Mouse (Mus musculus) spleen, adult 12 weeks (tissue): ENCODE measurements around the gene Mbnl1.

Source experiments
- DNase-seq: peaks from one replicate; pipeline ENCODE4 v3.0.0; 2022; ENCODE audit warnings: low spot score

The Mbnl1 gene

DNA sequence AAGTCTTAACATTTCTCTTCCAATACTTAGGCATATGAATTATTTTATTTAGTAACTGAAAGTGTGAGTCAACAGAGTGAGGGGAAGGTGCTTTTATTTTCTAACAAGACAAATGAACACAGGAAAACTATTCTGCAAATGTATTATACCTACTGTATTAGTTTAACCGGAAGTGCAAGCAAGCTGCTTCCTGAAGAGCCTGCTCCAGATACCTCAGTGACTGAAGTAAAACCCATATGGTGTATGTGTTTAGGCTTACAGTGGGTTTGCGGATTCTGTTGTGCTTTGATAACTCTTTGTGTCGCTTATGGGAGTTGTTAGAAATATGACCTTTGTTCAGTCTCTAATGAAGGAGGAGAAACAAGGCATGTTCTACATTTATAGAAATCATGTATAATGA lies 46.7 kb downstream of the Mbnl1 start:
- DNase-seq, result no peak

DNA sequence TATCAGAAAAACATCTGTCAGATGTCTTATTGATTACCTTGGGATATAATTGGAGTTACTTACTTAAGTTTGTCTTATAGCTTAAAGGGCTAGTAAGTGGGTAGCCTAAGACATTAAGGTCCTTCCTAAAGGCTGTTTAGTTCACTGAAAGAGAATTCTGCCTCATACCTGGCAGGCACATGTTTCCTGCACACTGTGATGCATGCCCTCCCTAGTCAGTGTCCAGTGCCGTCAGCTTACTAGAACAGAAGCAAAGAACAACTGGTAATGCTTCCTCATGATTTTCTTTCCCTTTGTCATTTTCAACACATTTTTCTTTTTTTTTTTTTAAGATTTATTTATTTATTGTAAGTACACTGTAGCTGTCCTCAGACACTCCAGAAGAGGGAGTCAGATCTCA lies 51.5 kb downstream of the Mbnl1 start:
- DNase-seq, result no peak

DNA sequence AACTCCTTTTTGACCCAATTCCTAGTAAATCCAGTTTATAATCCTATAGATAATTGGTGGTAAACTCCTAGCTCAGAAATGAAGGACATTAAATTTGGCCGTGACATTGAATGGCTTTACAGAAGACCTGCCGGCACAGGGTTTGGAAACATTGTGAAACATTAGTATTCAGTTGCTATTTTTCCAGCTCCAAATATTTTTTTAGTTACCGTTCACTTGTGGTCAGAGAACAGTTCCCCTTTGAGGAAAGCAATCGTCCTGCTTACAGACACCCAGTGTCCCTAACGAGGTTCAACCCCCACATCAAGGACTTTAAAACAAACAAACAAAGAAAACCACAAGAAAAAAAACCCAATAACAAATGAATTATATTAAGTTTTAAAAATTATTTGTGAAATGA lies 58.7 kb downstream of the Mbnl1 start:
- no peak for DNase-seq

DNA sequence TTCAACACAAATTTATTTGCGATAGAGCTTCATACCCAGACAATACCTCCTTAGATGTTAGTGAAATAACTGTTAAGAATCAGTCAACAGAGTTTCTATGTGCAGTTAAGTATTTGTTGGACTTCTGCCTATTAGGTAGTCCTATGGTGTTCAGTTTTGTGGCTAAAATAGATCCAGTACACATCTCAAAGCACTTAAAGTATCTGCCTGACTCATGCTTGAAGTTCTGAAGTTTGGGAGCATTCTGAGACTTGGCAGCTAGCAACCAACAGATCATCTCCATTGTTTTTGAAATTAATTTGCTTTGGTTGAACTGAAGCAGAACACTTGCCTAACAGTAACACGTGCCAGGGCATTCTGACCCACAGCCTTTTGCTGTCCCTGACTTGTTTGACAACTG lies 59.2 kb downstream of the Mbnl1 start:
- DNase-seq, result no peak

DNA sequence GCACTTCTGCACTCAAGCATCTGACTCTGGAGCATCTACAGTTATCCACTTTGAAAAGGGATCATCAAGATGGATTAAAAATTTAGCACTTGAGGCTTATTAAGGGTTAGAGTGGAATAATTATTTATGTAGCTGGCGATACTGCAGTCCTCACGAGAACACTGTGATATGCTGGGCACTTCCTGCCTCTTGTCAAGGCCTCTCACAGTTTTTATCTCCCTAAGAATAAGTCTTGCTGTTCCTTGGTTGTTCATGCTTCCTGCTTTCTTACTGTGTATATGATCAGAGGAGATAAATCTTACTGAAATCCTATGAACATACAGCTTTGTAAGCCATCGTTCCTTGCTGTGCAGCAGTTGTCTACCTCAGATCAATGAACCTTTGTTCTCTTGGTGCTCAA lies 62.6 kb downstream of the Mbnl1 start:
- DNase-seq, result no peak

DNA sequence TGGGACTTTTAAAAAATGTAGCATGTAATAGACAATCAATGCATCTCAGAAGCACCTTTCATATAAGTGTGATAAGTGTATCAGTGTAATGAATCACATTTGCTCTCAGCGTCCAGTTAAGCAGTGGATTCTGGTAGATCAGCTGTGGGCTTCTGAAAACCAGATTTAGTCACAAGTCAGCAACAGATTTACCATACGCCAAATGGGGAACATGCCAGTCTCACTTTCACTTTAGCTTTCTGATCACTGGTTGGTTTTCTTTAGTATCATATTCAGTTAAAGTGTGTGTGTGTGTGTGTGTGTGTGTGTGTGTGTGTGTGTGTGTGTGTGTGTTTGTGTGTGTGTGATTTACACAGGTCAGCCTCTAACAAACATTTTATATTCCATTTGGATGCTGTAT lies 64.4 kb downstream of the Mbnl1 start:
- no peak for DNase-seq

DNA sequence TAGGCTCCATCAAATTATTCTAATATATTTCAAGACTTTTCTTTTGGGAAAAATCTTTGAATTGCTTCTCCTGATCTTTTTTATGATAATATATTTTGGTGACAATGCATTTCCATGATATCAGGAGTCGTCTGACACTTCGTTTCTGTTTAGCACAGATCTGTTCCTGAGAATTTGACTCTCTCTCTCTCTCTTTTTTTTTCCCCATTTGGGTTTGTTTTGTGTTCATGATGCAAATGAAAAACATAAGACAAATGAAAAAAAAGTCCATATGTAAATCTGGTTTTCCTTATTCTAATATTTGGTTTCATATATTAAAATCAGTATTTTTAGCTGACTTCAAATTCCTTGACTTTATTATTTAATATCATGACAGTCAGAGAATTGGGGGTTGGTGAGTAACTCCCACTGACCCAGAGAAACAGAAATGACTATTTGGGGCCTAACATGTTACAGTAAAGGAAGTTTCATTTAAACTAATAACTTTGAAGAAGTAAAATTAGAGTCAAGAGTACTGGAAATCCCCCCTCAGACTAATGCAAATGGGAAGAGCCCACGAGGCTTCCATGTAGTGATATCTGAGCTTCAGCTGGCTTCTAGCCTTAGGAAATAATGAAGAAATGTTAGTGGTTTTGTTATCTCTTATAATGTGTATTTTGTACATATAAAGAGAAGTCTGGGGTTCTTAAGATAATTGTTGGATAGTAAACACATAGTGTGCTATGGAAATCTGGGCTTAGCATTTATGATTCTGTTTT lies 65.8 kb downstream of the Mbnl1 start:
- no peak for DNase-seq

DNA sequence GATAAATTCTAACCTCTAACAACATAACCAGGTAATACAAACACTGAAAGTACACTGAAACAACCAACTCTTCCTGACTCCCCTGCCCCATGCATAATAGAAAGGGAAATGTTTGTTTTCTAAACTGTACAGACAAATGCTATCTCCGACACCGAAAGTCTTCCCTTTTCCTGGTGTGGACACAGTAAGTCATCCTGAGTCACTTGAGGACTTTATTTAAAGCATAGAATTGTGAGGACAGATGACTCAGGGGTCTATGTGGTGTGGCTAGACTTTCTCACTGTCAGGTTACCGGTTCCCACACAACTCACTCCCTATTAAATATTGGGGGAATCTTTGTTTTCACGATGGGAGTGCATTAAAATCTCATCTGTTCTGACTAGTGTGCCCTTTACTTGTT lies 68.5 kb downstream of the Mbnl1 start:
- DNase-seq, result no peak

DNA sequence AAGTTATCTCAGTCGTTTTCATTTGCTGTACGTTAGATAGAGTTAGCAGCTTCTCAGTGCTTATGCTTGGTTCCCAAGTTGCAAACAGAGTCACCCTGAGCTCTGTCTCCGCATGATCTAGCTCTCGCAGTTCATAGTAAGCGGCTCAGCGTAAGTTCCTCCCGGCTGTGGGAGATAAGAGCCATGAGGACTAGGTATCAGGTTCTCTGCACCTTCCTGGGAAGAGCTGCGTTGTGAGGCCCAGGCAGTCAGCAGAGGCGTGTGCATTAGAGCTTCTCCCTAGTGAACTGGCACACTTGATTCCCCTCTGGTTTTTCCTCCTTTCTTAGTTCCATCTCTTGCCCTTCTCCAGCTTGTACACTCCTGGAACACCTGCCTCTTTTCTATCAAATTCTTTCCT lies 73.6 kb downstream of the Mbnl1 start:
- DNase-seq, result no peak

DNA sequence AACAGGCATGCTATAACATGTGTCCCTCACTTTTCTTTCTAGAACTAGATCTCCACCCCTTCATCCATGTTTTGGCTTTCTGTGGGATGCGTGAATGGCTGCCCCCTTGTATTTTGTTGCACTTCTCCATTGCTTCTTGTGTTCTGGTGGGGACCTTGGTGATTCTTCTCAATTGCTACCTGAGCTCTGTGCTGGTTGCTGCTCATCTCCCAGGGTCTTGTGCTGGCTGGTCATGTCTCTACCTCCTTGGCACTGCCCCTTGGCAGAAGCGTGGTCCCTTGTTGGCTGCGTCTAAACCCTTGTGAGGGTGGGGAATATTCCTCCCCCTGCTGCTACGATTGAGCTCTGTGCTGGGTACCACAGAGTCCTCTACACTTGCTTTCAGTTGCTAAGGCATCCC lies 74.3 kb downstream of the Mbnl1 start:
- DNase-seq, result no peak

DNA sequence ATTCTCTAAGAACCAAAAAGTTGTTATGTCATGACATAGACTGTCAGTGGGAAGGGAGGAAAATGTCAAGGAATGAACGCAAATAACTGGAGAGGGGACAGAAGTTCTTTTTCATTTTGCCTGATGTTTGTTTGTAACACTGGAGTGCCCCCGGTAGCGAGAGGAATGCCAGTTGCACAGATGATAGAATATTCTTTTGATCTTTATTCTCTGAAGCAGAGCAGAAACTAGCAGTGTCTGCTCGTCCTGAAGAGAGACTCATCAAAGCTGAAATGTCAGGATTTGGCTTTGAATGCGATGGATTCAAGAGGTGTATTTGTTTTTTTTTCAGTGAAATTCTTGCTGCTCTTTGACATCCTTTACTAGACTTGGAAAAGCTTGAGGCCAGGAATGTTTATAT lies 77.9 kb downstream of the Mbnl1 start:
- DNase-seq, result no peak

DNA sequence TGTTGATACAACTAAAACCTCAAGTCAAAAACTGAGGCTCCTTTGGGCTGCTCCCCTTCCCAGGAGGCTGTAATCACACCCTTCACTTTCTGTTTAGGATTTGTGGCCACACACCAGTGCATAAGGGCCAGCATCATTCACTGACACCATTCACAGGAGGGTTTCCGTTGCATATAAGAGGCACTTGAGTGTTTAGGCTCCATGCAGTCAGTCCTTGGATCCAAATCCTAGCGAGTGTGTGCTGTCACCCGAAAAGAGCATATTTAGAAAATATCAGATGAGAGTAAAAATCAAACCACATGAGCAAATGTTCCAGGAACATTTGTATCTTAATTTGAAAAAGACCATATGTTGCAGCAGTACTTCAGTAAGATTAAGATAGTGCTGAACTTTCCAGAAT lies 79.0 kb downstream of the Mbnl1 start:
- no peak for DNase-seq

DNA sequence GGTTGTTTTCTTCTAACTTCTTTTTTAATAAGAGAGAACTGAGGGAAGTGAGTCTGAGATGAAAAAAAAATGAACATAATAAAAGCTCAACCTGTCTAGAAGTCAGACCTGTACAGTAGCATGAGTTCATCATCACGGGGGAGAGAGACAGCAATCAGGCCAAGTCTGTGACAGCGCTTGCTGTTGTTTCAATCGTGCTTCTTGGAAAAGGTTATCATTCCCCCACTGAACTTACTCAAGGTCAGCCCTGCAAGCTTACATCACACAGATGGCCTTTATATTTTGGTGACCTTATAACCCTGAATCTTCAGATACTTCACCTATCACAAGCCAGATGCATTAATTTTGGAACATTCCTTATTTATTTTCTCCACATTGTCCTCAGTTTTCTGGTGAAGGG lies 80.4 kb downstream of the Mbnl1 start:
- no peak for DNase-seq

DNA sequence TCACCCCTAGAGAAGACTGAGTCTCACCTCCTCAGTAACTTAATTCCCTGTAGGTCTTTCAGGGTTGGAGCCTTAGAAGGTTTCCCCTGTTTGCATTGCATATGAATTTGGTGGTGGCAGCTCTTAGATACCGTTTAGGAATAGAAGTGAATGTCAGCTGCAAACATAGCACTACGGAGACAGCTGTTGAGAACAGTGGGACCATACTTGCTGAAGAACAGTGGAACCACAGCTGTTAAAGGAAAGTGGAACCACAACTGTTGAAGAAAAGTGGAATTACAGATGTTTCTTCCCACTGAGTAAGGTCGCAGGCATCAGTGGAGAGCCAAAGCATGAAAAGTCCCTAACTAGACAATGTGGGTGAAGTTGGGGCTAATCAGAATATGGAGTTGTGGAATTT lies 84.0 kb downstream of the Mbnl1 start:
- DNase-seq, result no peak

DNA sequence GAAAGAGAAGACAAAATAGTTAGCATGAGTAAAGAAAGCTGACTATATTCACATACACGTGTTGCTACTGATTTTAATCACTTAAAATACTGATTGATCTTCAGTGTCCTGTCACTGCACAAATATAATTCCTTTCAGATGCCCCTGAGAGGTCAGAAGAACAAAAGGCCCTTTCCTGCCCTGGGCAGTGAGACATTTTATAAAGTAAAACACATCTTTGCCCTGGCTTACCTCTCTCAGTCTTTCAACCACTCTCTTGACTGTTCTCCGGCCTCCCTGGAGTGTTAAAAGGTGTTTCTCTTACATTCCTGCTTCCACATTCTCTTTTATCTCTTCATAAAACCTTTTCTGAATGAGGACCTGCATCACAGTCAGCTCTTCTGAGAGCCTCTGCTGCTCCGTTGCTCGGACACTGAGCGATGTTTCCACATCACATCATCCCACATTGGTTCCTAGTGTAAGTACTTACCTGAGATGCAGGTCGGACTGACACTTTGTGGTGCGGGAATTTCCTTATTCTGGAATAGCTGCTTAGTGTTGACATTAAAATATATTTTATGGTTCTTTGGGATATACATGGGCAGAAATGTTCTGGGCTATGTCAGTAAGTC lies 85.7 kb downstream of the Mbnl1 start:
- DNase-seq, result no peak

DNA sequence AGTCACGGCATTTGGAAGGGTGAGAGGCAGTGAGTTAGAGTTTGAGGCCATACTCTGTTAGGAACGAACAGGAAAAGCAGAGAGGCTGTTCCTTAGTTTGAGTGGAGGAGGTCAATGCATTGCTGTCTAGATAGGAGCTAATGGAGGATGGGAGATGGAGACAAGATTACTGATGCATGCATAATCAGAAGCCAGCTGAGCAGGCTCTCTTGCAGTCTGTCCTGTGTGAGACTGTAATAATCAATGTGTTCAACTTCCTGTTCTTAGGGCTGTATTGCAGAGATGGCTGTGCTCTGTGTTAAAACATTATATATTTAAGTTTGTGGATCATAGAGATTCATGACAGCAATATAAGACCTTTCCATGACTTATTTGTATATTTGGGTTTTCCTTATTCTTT lies 87.1 kb downstream of the Mbnl1 start:
- no peak for DNase-seq

DNA sequence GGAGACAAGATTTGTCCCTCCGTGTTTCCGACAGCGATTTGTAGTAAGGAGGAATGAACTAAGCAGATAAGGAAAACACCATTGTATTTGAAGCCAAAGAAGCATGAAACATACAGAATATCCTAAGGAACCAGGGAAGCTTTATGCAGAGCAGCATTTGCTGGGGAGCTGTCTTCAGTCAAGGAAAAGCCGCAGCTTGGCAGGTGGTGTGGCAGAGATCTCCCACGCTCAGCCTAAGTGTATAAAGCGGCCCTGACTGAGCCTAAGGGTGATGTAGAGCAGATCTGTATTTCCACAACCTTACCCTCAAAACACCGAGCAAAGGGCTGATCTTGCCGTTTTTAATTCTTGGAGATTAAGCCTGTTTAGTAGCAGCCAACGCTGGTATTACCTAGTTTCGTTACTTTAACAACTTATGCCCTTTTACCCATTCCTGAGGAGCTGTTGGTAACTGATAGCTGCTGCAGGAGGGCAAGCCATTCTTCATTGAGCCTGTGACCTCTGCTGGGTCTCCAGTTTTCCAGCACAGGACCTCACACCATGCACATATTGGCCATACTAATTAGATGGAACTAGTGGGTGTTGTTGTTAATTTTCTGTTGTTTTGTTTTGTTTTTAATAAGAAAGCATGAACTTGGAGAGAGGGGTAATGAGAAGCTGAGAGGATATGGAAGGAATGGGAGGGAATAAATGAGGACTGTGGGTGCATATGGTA lies 91.1 kb downstream of the Mbnl1 start:
- no peak for DNase-seq

DNA sequence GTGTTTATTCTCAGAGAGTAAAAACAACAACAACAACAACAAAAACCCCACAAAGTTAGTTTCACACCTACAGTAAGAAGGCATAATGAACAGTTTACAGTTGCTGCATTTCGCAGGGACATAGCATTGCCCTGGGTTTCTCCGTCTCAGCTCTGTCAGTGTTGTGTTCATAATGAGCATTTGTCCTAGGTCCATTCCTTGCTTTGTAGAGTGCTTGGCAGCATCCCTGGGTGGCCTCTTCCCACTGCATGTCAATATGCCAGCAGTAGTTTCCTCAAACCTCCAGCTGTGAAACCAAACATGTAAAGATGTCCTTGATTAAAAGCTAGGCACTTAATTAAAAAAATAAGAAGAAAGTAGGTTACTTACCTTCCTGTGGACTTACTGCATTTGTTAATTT lies 91.6 kb downstream of the Mbnl1 start:
- no peak for DNase-seq

DNA sequence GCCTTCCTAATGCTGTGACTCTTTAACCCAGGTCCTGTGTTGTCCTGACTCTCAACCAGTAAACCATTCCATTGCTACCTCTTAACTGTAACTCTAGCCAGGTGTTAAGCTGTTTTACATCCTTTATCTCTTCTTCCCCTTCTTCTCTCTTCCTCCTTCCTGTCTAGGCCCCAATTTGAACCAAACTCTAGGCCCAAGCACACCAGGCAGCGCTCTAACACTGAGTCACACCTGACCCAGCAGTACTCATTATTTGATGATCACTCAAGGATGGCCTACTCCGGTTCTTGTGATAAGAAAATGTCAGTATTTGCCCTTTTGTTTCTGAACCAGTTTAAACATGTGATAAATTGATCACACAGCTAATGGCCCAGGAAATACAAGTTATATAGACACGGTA lies 92.6 kb downstream of the Mbnl1 start:
- DNase-seq, result no peak

DNA sequence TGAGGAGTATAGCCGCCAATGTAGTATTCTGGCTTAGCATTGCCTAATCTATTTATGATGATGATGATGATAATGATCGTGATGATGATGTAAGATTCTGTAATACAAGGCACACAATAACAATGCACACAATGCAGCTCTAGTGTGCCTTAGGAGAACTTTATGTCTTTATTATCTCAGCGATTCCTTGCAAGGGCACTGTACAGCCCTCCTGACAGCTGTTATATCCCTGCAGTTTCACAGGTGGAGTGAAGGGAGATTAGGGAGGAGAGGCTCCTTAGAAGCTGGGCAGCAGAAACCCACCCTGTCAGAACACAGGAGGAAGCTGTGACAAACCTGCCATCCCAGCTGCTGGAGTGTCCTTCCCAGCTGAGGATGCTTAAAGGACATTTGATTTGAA lies 93.3 kb downstream of the Mbnl1 start:
- no peak for DNase-seq

DNA sequence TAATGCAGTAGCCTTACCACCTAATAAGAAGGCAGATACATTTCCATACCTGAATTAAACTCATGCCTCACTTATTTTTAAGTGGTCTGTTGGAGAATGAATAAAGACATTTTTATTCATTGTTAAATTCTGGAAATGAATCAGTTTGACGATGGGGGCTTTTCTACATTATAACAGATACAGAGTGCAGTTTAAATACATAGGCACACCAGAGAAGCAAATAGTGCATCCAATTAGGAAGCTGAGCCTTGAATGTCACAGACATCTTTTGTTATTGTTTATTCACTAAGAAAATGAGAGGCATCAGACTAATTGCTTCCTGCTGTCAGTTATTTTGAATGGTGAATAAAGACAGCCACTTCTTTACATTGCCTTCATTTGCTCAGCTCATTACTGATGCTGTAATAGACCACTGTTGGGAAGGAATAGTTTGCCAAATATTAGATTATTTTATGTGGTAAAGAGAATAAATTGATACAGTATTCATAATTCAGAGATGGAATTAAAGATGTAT lies 95.6 kb downstream of the Mbnl1 start:
- DNase-seq, result no peak

DNA sequence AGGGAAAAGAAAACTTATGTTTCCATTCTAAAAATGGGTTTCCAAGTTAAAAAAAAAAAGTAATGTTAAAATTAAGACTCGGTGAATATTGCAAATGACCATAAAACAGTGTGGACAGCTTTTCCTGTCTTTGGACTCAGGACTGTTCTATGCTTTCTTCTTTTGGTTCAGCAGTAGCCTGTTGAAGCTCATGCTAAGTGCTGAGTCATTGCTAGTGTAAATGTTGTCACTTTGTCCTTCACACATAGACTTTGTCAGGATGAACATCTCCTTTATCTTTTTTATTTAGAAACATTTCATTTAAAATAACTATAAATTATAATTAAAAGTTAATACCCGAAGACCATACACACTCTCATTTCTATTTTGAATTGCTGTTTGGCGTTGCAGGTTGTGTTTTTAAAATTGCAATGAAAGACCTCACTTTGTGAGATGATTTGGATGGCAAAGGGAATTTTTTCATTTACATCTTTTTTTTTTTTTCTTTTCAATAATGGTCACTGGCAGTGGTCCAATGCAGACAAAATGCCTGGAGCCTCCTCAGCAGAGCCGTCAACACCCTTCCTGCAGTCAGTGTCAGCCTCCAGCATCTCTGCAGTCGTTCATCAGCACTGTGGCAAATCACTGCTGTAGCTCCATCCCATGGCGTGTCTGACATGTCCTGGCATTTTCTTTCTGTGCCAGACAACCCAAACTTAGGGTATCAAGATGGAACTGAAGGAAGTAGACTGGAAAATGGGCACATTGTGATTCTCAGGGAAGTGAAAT lies 96.4 kb downstream of the Mbnl1 start:
- DNase-seq, result no peak

DNA sequence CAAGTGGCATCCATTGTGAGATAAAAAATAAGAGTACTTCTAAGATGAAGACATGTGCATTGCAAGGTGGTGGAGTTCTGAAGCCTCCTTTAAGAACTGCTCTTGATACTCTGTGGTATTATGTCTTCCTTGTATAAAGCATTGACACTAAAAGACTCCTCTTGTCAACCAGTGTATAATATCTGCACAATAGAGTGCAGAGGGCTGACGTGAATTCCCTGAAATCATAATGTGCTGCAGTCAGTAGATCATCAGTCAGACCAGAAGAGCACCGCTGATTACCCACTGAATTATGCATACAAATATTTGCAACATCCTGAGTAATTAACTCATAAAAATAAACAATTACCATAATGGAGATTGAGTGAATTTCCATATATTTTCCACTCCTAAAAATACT lies 97.2 kb downstream of the Mbnl1 start:
- no peak for DNase-seq
